15 mouse cellular contexts compared by ENCODE assay signal in the genomic region with DNA sequence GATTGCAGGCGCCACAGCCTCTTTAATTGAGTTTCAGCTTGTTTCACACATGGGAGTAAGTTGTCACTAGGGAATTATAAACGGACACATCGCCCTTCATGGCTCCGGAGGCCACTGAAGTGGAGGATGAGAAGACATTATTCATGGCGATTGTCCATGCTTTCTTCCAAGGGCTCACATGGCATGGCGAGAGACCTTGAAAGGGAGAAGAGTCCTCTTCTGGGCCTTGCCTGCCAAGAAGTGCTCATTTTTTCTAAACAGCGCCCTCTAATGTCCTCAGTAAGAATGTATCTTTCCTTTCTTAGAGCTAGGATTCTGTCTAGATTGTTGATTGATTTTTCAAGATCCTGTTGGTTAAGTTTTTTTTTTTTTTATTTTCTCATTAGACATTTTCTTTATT.
DNase-seq lines count a peak whose midpoint lies in the region; ATAC-seq and TF ChIP-seq lines count a peak whose summit lies in the region.
"Had no signal": no experiment of that assay in that cellular context is flagged by ENCODE, and none has a peak within 500 bp of the region (broad histone marks: within the 10 kb centered on the region; RNA-seq: fewer than 3 reads in every experiment).

No protein-coding gene starts in this region.

- no peak overlapping the region for H3K27ac ChIP-seq in ES-Bruce4 (ENCODE audit: insufficient read depth, low read length)
- H3K27ac ChIP-seq in kidney, embryonic 15.5 days: no peak overlapping the region
- H3K27ac ChIP-seq: embryonic facial prominence, embryonic 15.5 days; forebrain, embryonic 13.5 days; limb, embryonic 15.5 days had no signal

- H3K4me2 ChIP-seq in kidney, embryonic 15.5 days: peak overlapping the region; percentile 25; the same call in 1 of the 2 replicates
- H3K4me2 ChIP-seq: embryonic facial prominence, embryonic 15.5 days; forebrain, embryonic 13.5 days; limb, embryonic 15.5 days had no signal

- no peaks in the 10 kb centered on the region for H3K4me1 ChIP-seq in ES-Bruce4 (ENCODE audit: control insufficient read depth, insufficient read depth, low read length)
- no peaks in the 10 kb centered on the region for H3K4me1 ChIP-seq in kidney, embryonic 15.5 days
- H3K4me1 ChIP-seq: embryonic facial prominence, embryonic 15.5 days; forebrain, embryonic 13.5 days; limb, embryonic 15.5 days had no signal

- peak; percentile 84 for ATAC-seq in kidney, embryonic 15.5 days (replicated peaks; ENCODE audit: low FRiP score)
- ATAC-seq: forebrain, embryonic 13.5 days; intestine, embryonic 16.5 days had no signal

- no peak for TF ChIP-seq POLR2A in ES-Bruce4 (IDR thresholded peaks at IDR 0.05; ENCODE audit: insufficient read depth, low read length)

- no peaks in the 10 kb centered on the region for H3K9me3 ChIP-seq in ES-Bruce4 (replicated peaks; ENCODE audit: control insufficient read depth, insufficient read depth, low read length, poor library complexity, severe bottlenecking)
- no peaks in the 10 kb centered on the region for H3K9me3 ChIP-seq in kidney, embryonic 15.5 days (replicated peaks)
- H3K9me3 ChIP-seq: embryonic facial prominence, embryonic 15.5 days; forebrain, embryonic 13.5 days; limb, embryonic 15.5 days had no signal

- H3K36me3 ChIP-seq in ES-Bruce4 (ENCODE audit: control insufficient read depth, insufficient read depth, low read length, poor library complexity, severe bottlenecking): no peaks in the 10 kb centered on the region
- H3K36me3 ChIP-seq in kidney, embryonic 15.5 days: no peaks in the 10 kb centered on the region
- H3K36me3 ChIP-seq: embryonic facial prominence, embryonic 15.5 days; limb, embryonic 15.5 days had no signal

- no peak overlapping the region for H3K9ac ChIP-seq in ES-Bruce4 (ENCODE audit: low read depth, poor library complexity, severe bottlenecking)
- no peak overlapping the region for H3K9ac ChIP-seq in kidney, embryonic 15.5 days
- H3K9ac ChIP-seq: embryonic facial prominence, embryonic 15.5 days; forebrain, embryonic 13.5 days; limb, embryonic 15.5 days had no signal

- no peak overlapping the region for H3K4me3 ChIP-seq in ES-Bruce4 (ENCODE audit: low read depth, low read length)
- no peak overlapping the region for H3K4me3 ChIP-seq in kidney, embryonic 15.5 days (replicated peaks)
- H3K4me3 ChIP-seq: embryonic facial prominence, embryonic 15.5 days; forebrain, embryonic 13.5 days; limb, embryonic 15.5 days had no signal

- no peaks in the 10 kb centered on the region for H3K27me3 ChIP-seq in ES-Bruce4 (ENCODE audit: control insufficient read depth, insufficient read depth, low read length, poor library complexity, severe bottlenecking)
- H3K27me3 ChIP-seq in kidney, embryonic 15.5 days: no peaks in the 10 kb centered on the region
- H3K27me3 ChIP-seq: embryonic facial prominence, embryonic 15.5 days; forebrain, embryonic 13.5 days; limb, embryonic 15.5 days had no signal

- peak; percentile 9 for TF ChIP-seq CTCF in ES-Bruce4 (IDR thresholded peaks at IDR 0.05; ENCODE audit: low read depth, low read length)

- TF ChIP-seq EP300 in ES-Bruce4 (IDR thresholded peaks at IDR 0.05; ENCODE audit: insufficient read depth, low read depth, low read length): no peak

- peak; percentile 19 to 73 for DNase-seq in adrenal gland, adult (ENCODE audit: inconsistent age in 2 of 2, low spot score in 1 of 2)
- DNase-seq in adrenal gland, postnatal 4 days (ENCODE audit: low spot score in 2 of 2): no peak
- DNase-seq in adrenal gland, adult 8-10 months: peak; percentile 9
- no peak for DNase-seq in spleen, postnatal 4 days (ENCODE audit: low spot score in 2 of 2)
- no peak for DNase-seq in urinary bladder, postnatal 10 days (ENCODE audit: low spot score)
- DNase-seq in cerebellum, postnatal 25 days: no peak
- DNase-seq: cerebellum, adult 9-10 months; heart, postnatal 4 days; thymus, postnatal 25 days had no signal

- WGBS in kidney, embryonic 15.5 days: 34% methylated on average over 7 of the region's 7 CpGs

Comparison
In these comparisons a context has a peak if more than half of its experiments do, and no peak if none do; other contexts are left out.
1. DNase-seq: peak in adrenal gland, adult (2 of 2) and adrenal gland, adult 8-10 months (single experiment); none in adrenal gland, postnatal 4 days (0 of 2), spleen, postnatal 4 days (0 of 2), urinary bladder, postnatal 10 days (single experiment) and cerebellum, postnatal 25 days (0 of 2).